Mouse (Mus musculus): ENCODE results near the gene Xkr7. TPM values are rescaled to one million over a fixed set of nuclear protein-coding genes. Genes with fewer than 3 reads are reported as not detected.

Gene Xkr7
- polyA plus RNA-seq, 1 experiment from 2014 or later = not detected

GRCm38 (mm10) chr2:153015804-153016203 lies 15.8 kb upstream of the Xkr7 start:
- WGBS = 46% methylated on average over 8 of the region's 8 CpGs

DNA sequence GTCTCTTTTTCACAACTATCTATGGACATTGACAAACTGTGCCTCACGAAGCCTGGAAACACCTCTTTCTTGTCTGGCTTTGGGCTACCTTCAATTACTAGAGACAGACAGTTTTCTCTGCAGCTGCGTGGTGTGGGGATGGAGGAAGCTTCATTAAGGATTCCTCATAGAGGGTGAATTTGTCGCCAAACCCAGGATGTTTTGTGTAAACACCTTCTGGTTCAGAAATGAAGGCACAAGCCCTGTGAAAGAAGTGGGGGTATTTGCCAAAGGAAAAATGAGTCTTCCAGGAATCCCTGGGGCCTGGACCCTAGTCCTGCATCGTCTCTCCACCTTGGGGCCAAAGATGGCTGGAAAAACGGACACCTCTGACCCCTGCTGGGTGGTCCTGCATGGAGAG lies 14.9 kb upstream of the Xkr7 start:
- no peak overlapping the region for H3K4me3 ChIP-seq (replicated peaks)
- WGBS = 43% methylated on average over 5 of the region's 5 CpGs
- no peak for ATAC-seq (replicated peaks; ENCODE audit: low FRiP score)

More at GRCm38 (mm10) chr2:153015804-153016203, 15.8 kb upstream of the Xkr7 start:
- Histone ChIP-seq H3K4me3 (replicated peaks) (peak overlapping the region; percentile 88; the same call in 1 of the 2 replicates), H3K4me2 (peak overlapping the region; percentile 85), H3K9me3 (replicated peaks) (no peaks in the 10 kb centered on the region), H3K36me3 (peaks cover 28% of the 10 kb centered on the region), H3K4me1 (peaks cover 9% of the 10 kb centered on the region), H3K27me3 (peaks cover 13% of the 10 kb centered on the region; the same call in 1 of the 2 replicates), H3K27ac (no peak overlapping the region), H3K9ac (no peak overlapping the region)
- ATAC-seq (replicated peaks; ENCODE audit: low FRiP score) = no peak

DNA sequence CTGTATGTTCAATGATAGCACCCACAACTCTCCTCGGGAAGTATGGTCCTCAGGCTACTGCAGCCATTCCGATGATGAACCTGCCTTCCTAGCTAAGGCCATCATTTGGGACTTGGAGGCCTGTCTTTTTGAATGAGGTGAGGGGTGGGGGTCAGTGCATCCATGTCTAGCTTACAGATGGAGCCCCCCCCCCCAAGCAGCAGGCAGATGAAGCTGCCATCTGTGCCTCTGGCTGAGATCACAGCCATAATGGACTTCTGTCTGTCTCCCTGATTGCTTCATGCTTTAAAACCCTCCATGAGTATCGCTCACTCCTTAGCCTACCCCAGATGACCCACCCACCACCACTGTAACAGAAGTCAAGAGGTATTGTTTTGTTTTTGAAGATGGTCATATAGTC lies 12.3 kb upstream of the Xkr7 start:
- Histone ChIP-seq H3K27ac (no peak overlapping the region), H3K4me2 (no peak overlapping the region), H3K4me3 (replicated peaks) (no peak overlapping the region), H3K9ac (no peak overlapping the region), H3K4me1 (peaks cover 3% of the 10 kb centered on the region), H3K27me3 (peaks cover 17% of the 10 kb centered on the region; the same call in 1 of the 2 replicates), H3K36me3 (no peaks in the 10 kb centered on the region), H3K9me3 (replicated peaks) (no peaks in the 10 kb centered on the region)
- 90% methylated on average over 3 of the region's 3 CpGs for WGBS
- ATAC-seq (replicated peaks; ENCODE audit: low FRiP score) = no peak

More for the DNA sequence above, 14.9 kb upstream of the Xkr7 start:
- no peak overlapping the region for H3K4me2 ChIP-seq
- no peaks in the 10 kb centered on the region for H3K9me3 ChIP-seq (replicated peaks)
- H3K36me3 ChIP-seq = peaks cover 19% of the 10 kb centered on the region
- H3K27me3 ChIP-seq = peaks cover 13% of the 10 kb centered on the region; the same call in 1 of the 2 replicates
- H3K4me1 ChIP-seq = peaks cover 9% of the 10 kb centered on the region
- no peak overlapping the region for H3K27ac ChIP-seq
- H3K9ac ChIP-seq = no peak overlapping the region

DNA sequence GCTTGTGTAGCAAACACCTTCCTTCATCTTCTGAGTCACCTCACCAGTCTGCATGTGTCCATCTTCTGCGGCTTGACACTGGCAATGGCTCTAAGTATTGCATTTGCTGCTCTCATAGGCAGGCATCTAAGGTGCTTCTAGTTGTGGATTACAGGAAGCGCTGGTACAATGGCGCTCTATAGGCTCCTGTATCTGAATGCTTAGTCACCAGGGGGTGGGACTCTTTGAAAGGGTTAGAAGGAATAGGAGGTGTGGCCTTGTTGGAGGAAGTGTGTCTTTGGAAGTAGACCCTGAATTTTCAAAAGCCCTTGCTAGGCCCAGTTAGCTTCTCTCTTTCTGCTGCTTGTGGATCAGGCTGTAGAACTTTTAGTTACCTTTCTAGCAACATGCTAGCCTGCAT lies 10.5 kb upstream of the Xkr7 start:
- WGBS = 83% methylated on average over 3 of the region's 3 CpGs
- ATAC-seq (replicated peaks; ENCODE audit: low FRiP score) = no peak
- Histone ChIP-seq H3K4me1 (no peaks in the 10 kb centered on the region), H3K27me3 (peaks cover 26% of the 10 kb centered on the region; the same call in 1 of the 2 replicates), H3K9ac (no peak overlapping the region), H3K27ac (no peak overlapping the region), H3K4me3 (replicated peaks) (no peak overlapping the region), H3K9me3 (replicated peaks) (no peaks in the 10 kb centered on the region), H3K4me2 (no peak overlapping the region), H3K36me3 (no peaks in the 10 kb centered on the region)

GRCm38 (mm10) chr2:153022855-153023254 lies 8.8 kb upstream of the Xkr7 start:
- Histone ChIP-seq H3K27me3 (peaks cover 34% of the 10 kb centered on the region), H3K4me2 (no peak overlapping the region), H3K4me1 (no peaks in the 10 kb centered on the region), H3K9ac (no peak overlapping the region), H3K27ac (no peak overlapping the region), H3K4me3 (replicated peaks) (no peak overlapping the region), H3K36me3 (no peaks in the 10 kb centered on the region), H3K9me3 (replicated peaks) (no peaks in the 10 kb centered on the region)
- WGBS = 47% methylated on average over 4 of the region's 4 CpGs
- no peak for ATAC-seq (replicated peaks; ENCODE audit: low FRiP score)

- Histone ChIP-seq H3K36me3 (no peaks in the 10 kb centered on the region), H3K9ac (no peak overlapping the region), H3K4me2 (no peak overlapping the region), H3K4me1 (no peaks in the 10 kb centered on the region), H3K9me3 (replicated peaks) (no peaks in the 10 kb centered on the region), H3K4me3 (replicated peaks) (no peak overlapping the region), H3K27ac (no peak overlapping the region), H3K27me3 (peaks cover 56% of the 10 kb centered on the region)
- no peak for ATAC-seq (replicated peaks; ENCODE audit: low FRiP score)
- 82% methylated on average over 7 of the region's 7 CpGs for WGBS
Measured at GRCm38 (mm10) chr2:153026052-153026451, 5.6 kb upstream of the Xkr7 start.

- Histone ChIP-seq H3K36me3 (no peaks in the 10 kb centered on the region), H3K9me3 (replicated peaks) (no peaks in the 10 kb centered on the region), H3K4me3 (replicated peaks) (no peak overlapping the region), H3K4me1 (peaks cover 11% of the 10 kb centered on the region), H3K27me3 (peaks cover 70% of the 10 kb centered on the region), H3K27ac (no peak overlapping the region), H3K4me2 (no peak overlapping the region), H3K9ac (no peak overlapping the region)
- no peak for ATAC-seq (replicated peaks; ENCODE audit: low FRiP score)
- WGBS = 52% methylated on average over 4 of the region's 4 CpGs
Measured at GRCm38 (mm10) chr2:153027501-153027900, 4.2 kb upstream of the Xkr7 start.

GRCm38 (mm10) chr2:153030422-153030821 lies 1.2 kb upstream of the Xkr7 start:
- WGBS = 18% methylated on average over 4 of the region's 4 CpGs
- Histone ChIP-seq H3K9me3 (replicated peaks) (no peaks in the 10 kb centered on the region), H3K36me3 (no peaks in the 10 kb centered on the region), H3K9ac (no peak overlapping the region), H3K27me3 (peaks cover 81% of the 10 kb centered on the region), H3K4me1 (peaks cover 12% of the 10 kb centered on the region), H3K27ac (no peak overlapping the region), H3K4me2 (no peak overlapping the region), H3K4me3 (replicated peaks) (no peak overlapping the region)
- no peak for ATAC-seq (replicated peaks; ENCODE audit: low FRiP score)

- WGBS = 1% methylated on average over 44 of the region's 58 CpGs
- H3K4me2 ChIP-seq = peak overlapping the region; percentile 93
- H3K27me3 ChIP-seq = peaks cover 70% of the 10 kb centered on the region
- H3K27ac ChIP-seq = no peak overlapping the region
- H3K9me3 ChIP-seq (replicated peaks) = no peaks in the 10 kb centered on the region
- peaks cover 12% of the 10 kb centered on the region for H3K4me1 ChIP-seq
- H3K36me3 ChIP-seq = no peaks in the 10 kb centered on the region
- H3K4me3 ChIP-seq (replicated peaks) = peak overlapping the region; percentile 50
- peak; percentile 87 for ATAC-seq (replicated peaks; ENCODE audit: low FRiP score)
- H3K9ac ChIP-seq = no peak overlapping the region
Measured at GRCm38 (mm10) chr2:153032083-153032842, 611 bp downstream of the Xkr7 start.

GRCm38 (mm10) chr2:153032973-153033372 lies 1.3 kb downstream of the Xkr7 start:
- Histone ChIP-seq H3K36me3 (no peaks in the 10 kb centered on the region), H3K4me2 (no peak overlapping the region), H3K4me3 (replicated peaks) (no peak overlapping the region), H3K27me3 (peaks cover 63% of the 10 kb centered on the region), H3K9me3 (replicated peaks) (no peaks in the 10 kb centered on the region), H3K9ac (no peak overlapping the region), H3K27ac (no peak overlapping the region), H3K4me1 (peaks cover 12% of the 10 kb centered on the region)
- ATAC-seq (replicated peaks; ENCODE audit: low FRiP score) = no peak
- WGBS = 13% methylated on average over 4 of the region's 4 CpGs

- no peak for ATAC-seq (replicated peaks; ENCODE audit: low FRiP score)
- H3K4me2 ChIP-seq = no peak overlapping the region
- no peaks in the 10 kb centered on the region for H3K36me3 ChIP-seq
- H3K9ac ChIP-seq = no peak overlapping the region
- peaks cover 59% of the 10 kb centered on the region for H3K27me3 ChIP-seq
- H3K27ac ChIP-seq = no peak overlapping the region
- H3K4me1 ChIP-seq = peaks cover 16% of the 10 kb centered on the region
- H3K9me3 ChIP-seq (replicated peaks) = no peaks in the 10 kb centered on the region
- WGBS = 79% methylated on average over 5 of the region's 5 CpGs
- H3K4me3 ChIP-seq (replicated peaks) = no peak overlapping the region
Measured at GRCm38 (mm10) chr2:153033545-153034230, 2.0 kb downstream of the Xkr7 start.

GRCm38 (mm10) chr2:153036690-153037089 lies 5.0 kb downstream of the Xkr7 start:
- H3K27ac ChIP-seq = no peak overlapping the region
- no peak overlapping the region for H3K9ac ChIP-seq
- H3K9me3 ChIP-seq (replicated peaks) = no peaks in the 10 kb centered on the region
- peaks cover 29% of the 10 kb centered on the region for H3K27me3 ChIP-seq
- no peak overlapping the region for H3K4me2 ChIP-seq
- 10% methylated on average over 2 of the region's 2 CpGs for WGBS
- H3K4me3 ChIP-seq (replicated peaks) = no peak overlapping the region
- no peak; the same call in 1 of the 2 replicates for ATAC-seq (replicated peaks; ENCODE audit: low FRiP score)
- H3K4me1 ChIP-seq = peaks cover 12% of the 10 kb centered on the region
- no peaks in the 10 kb centered on the region for H3K36me3 ChIP-seq

All from kidney, embryonic 15.5 days (tissue).